Mouse (Mus musculus): ENCODE measurements around the gene Kif22. TPM values are rescaled to one million over a fixed set of nuclear protein-coding genes. Genes with fewer than 3 reads are reported as not detected.

The Kif22 gene
- polyA plus RNA-seq, 1 experiment from 2014 or later: 67.6 TPM

DNA sequence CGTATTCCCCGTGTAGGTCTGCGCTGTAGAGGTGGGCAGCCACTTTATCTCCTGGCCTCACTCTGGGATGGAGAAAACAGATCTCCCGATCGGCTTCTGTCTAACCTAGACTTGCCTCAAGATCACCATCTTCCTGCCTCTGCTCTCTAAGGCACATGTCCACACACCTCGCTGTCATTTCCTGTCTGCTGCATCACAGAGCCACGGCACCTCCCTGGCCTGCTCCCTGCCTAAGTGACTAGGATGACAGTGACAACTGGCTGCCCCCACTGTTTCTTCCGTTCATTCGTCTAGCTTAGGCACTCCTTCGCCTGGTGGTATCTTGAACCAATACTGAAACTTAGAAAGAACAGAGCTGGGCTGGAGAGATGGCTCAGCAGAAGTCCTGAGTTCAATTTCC, 42.7 kb downstream of the Kif22 start:
- Histone ChIP-seq H3K36me3 (no peaks in the 10 kb centered on the region), H3K9me3 (no peaks in the 10 kb centered on the region), H3K4me3 (no peak overlapping the region), H3K4me2 (replicated peaks) (no peak overlapping the region), H3K27ac (replicated peaks) (no peak overlapping the region), H3K27me3 (no peaks in the 10 kb centered on the region), H3K4me1 (no peaks in the 10 kb centered on the region), H3K9ac (replicated peaks) (no peak overlapping the region)
- no peak for ATAC-seq (replicated peaks)
- 91% methylated on average over 10 of the region's 10 CpGs for WGBS

DNA sequence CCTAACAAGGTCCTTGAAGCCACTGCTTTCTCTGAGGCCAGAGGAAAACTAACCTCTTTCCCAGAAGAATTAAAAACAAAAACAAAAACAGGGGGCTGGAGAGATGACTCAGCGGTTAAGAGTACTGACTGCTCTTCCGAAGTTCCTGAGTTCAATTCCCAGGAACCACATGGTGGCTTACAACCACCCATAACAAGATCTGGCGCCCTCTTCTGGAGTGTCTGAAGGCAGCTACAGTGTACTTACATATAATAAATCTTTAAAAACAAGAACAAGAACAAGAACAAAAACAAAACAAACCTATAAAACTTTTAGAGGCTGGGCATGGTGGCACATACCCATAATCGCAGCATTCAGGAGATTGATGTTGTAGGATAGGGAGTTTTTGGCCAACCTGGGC, 45.8 kb downstream of the Kif22 start:
- Histone ChIP-seq H3K9me3 (no peaks in the 10 kb centered on the region), H3K9ac (replicated peaks) (no peak overlapping the region), H3K4me3 (no peak overlapping the region), H3K27me3 (no peaks in the 10 kb centered on the region), H3K4me2 (replicated peaks) (no peak overlapping the region), H3K4me1 (no peaks in the 10 kb centered on the region), H3K36me3 (no peaks in the 10 kb centered on the region), H3K27ac (replicated peaks) (no peak overlapping the region)
- WGBS: 82% methylated on average over 4 of the region's 4 CpGs
- ATAC-seq (replicated peaks): no peak

DNA sequence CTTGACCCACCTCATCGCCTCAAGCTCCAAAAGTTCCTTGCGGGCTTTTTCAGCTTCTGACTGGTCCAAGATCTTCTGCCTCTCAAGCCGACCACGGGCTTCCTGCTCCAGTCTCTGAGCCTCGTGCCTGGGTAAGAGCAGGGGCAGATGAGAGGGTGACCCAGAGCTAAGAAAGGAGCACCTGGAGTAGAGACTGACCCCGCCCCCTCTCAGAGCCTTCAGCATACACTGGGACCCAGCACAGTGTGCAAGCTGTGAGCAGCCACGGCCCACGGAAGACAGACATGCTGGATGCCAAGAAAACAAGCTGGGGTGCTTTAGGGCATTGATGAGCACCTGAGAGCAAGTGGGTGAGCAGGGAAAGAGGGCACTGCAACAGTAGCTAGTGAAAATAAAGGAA, 53.5 kb downstream of the Kif22 start:
- Histone ChIP-seq H3K9ac (replicated peaks) (no peak overlapping the region), H3K27me3 (no peaks in the 10 kb centered on the region), H3K36me3 (no peaks in the 10 kb centered on the region), H3K27ac (replicated peaks) (no peak overlapping the region), H3K4me1 (no peaks in the 10 kb centered on the region), H3K4me2 (replicated peaks) (no peak overlapping the region), H3K9me3 (no peaks in the 10 kb centered on the region), H3K4me3 (no peak overlapping the region)
- ATAC-seq (replicated peaks): no peak
- 70% methylated on average over 8 of the region's 8 CpGs for WGBS

DNA sequence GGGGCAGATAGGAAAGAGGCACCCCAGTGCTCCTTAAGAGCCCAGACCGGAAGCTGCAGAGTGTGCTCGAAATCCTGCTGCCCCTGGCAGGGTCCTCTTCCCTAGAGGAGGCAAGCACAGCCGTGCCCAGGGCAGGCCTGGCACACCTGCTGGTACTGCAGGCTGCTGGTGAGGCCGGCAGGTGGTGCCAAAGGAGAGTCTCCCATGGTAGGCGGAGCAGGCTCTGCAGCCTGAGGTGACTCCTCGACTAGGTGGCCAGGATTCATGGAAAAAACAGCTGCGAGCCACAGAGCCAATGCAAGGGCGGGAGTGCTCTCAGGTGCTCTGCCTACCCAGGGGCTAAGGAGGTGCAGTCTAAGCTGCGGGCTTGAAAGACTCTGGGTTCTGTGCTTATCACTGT, 56.0 kb downstream of the Kif22 start:
- H3K4me2 ChIP-seq (replicated peaks): no peak overlapping the region
- no peaks in the 10 kb centered on the region for H3K4me1 ChIP-seq
- no peak for ATAC-seq (replicated peaks)
- H3K27ac ChIP-seq (replicated peaks): no peak overlapping the region
- H3K9me3 ChIP-seq: no peaks in the 10 kb centered on the region
- H3K4me3 ChIP-seq: no peak overlapping the region
- no peak overlapping the region for H3K9ac ChIP-seq (replicated peaks)
- peaks cover 3% of the 10 kb centered on the region; the same call in 1 of the 2 replicates for H3K36me3 ChIP-seq
- H3K27me3 ChIP-seq: no peaks in the 10 kb centered on the region
- 48% methylated on average over 9 of the region's 9 CpGs for WGBS

DNA sequence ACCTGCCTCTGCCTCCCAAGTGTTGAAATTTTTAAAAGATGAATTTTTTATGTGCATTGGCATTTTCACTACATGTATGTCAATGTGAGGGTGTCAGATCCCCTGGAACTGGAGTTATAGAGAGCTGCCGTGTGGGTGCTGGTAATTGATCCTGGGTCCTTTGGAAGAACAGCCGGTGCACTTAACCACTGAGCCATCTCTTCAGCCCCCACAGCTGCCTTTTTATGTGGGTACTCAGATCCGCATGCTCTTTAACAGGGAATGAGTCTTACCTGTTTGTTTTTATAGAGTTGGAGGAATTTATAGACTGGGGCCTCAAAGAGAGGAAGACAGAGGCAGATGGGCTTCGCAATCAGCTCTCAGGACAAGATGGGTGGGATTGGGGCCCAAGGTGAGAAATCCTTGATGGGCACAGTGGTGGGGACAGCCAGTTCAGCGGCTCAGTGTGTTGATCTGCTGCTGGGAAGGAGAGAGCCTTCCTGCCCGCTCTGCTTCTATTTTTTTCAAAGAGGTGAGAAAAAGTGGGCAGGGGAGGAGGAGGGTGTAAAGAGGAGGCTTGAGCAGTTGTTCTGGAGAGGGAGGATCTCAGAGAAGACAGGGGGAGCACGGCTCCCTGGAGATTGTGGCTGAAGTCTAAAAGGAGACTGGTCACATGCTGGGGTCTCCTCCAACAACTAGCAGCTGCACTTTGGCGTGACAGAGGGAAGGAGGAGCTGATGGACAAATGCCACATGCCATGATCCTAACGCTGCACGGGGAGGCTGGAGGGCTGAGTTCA, 57.4 kb downstream of the Kif22 start:
- no peak for ATAC-seq (replicated peaks)
- no peak overlapping the region for H3K27ac ChIP-seq (replicated peaks)
- H3K4me1 ChIP-seq: no peaks in the 10 kb centered on the region
- H3K4me3 ChIP-seq: no peak overlapping the region
- 68% methylated on average over 10 of the region's 10 CpGs for WGBS
- H3K36me3 ChIP-seq: peaks cover 13% of the 10 kb centered on the region
- H3K4me2 ChIP-seq (replicated peaks): no peak overlapping the region
- H3K9me3 ChIP-seq: no peaks in the 10 kb centered on the region
- no peaks in the 10 kb centered on the region for H3K27me3 ChIP-seq
- no peak overlapping the region for H3K9ac ChIP-seq (replicated peaks)

DNA sequence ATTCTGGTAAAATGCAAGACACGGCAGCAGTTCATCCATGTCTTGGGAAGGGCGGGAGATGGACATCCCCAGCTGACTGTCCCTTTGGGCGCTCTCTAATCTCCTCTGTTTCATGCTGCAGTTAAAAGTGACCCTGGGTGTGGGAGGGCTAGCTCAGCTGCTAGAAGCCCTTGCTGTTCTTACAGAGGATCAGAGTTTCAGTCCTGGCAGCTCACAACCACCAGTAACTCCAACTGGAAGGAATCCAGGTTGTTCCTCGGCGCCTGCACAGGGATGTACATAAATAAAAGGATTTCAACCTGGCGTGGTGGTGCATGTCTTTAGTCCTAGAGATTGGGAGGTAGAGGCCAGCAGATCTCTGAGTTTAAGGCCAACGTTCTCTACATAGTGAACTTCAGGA, 59.2 kb downstream of the Kif22 start:
- peaks cover 2% of the 10 kb centered on the region; the same call in 1 of the 2 replicates for H3K4me1 ChIP-seq
- no peak overlapping the region for H3K4me2 ChIP-seq (replicated peaks)
- WGBS: 77% methylated on average over 7 of the region's 7 CpGs
- H3K36me3 ChIP-seq: peaks cover 30% of the 10 kb centered on the region
- H3K27me3 ChIP-seq: no peaks in the 10 kb centered on the region
- no peak overlapping the region for H3K9ac ChIP-seq (replicated peaks)
- ATAC-seq (replicated peaks): no peak
- H3K9me3 ChIP-seq: no peaks in the 10 kb centered on the region
- H3K27ac ChIP-seq (replicated peaks): no peak overlapping the region
- no peak overlapping the region for H3K4me3 ChIP-seq

DNA sequence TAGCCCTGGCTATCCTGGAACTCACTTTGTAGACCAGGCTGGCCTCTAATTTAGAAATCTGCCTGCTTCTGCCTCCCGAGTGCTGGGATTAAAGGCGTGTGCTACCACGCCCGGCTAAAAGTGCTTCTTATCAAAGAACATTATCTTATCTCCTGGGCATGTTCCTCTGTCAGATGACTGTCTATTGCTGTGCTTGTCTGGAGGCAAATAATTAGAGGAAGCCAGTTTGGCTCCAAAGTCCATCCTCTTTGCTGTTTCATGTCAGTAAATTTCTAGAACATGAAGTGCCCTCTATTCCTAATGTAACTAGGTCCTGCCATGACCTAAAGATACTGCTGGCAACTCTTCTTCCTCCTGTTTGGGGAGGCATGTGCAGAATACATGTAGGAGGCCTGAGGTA, 60.2 kb downstream of the Kif22 start:
- ATAC-seq (replicated peaks): no peak
- H3K9ac ChIP-seq (replicated peaks): no peak overlapping the region
- 95% methylated on average over 4 of the region's 4 CpGs for WGBS

DNA sequence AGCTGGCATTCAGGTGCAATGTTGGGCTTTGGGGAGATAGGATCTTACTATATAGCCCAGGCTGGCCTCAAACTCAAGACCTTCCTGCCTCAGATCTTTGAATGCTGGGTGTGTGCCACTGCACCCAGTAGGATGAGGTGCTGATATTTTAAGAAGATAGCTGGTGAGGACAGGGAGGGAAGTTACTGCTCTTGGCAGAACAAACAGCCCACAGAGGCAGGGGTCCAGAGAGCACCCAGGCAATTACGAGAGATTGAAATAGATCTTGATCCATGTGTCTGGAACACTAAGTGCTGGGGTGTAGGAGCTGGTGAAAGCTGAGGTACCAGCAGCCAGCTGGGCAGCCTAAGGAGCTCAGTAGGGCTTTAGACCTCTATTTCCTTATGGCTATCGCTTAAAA, 60.7 kb downstream of the Kif22 start:
- WGBS: 91% methylated on average over 2 of the region's 2 CpGs
- no peaks in the 10 kb centered on the region for H3K9me3 ChIP-seq
- H3K4me1 ChIP-seq: peaks cover 15% of the 10 kb centered on the region
- peaks cover 32% of the 10 kb centered on the region for H3K36me3 ChIP-seq
- no peaks in the 10 kb centered on the region for H3K27me3 ChIP-seq
- no peak overlapping the region for H3K4me2 ChIP-seq (replicated peaks)
- no peak overlapping the region for H3K27ac ChIP-seq (replicated peaks)
- H3K4me3 ChIP-seq: no peak overlapping the region
- no peak overlapping the region for H3K9ac ChIP-seq (replicated peaks)
- no peak for ATAC-seq (replicated peaks)

More for the DNA sequence above, 60.2 kb downstream of the Kif22 start:
- Histone ChIP-seq H3K4me3 (no peak overlapping the region), H3K9me3 (no peaks in the 10 kb centered on the region), H3K36me3 (peaks cover 32% of the 10 kb centered on the region), H3K27ac (replicated peaks) (no peak overlapping the region), H3K4me2 (replicated peaks) (no peak overlapping the region), H3K27me3 (no peaks in the 10 kb centered on the region), H3K4me1 (peaks cover 12% of the 10 kb centered on the region)

DNA sequence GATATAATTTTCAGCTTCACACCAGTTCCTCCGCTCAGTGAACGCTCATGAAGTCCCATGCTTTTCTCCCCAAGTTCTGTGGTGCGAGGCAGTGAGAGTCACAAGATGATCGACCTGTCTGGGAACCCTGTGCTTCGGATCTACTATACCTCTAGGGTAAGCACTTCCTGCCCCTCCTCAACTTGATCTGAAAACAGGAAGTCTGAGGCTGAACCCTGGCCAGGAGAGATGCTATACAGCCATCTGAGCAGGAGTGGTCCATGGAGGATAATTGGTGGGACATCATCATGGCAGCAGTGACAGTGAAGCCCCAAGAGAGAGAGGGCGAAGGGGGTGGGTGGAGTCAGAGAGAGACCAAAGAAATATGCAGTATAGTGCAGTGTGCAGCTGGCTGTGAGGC, 63.4 kb downstream of the Kif22 start:
- H3K27me3 ChIP-seq: no peaks in the 10 kb centered on the region
- H3K9me3 ChIP-seq: no peaks in the 10 kb centered on the region
- ATAC-seq (replicated peaks): no peak
- no peak overlapping the region for H3K27ac ChIP-seq (replicated peaks)
- WGBS: 96% methylated on average over 6 of the region's 6 CpGs
- peaks cover 32% of the 10 kb centered on the region for H3K36me3 ChIP-seq
- H3K4me3 ChIP-seq: no peak overlapping the region
- H3K4me2 ChIP-seq (replicated peaks): no peak overlapping the region
- H3K4me1 ChIP-seq: peaks cover 20% of the 10 kb centered on the region
- H3K9ac ChIP-seq (replicated peaks): no peak overlapping the region

Small RNA genes within 50 kb of the gene (microRNA-seq; reads per million reads assigned to microRNA genes)
- not detected for gene Gm44343

Other genes starting within 250 kb of the Kif22 start
- gene Ppp4c, start 250.0 kb downstream of the Kif22 start, polyA plus RNA-seq (2015; fragmentation: Nextera tagmentation; extraction: Ambion mirVana): 215 TPM in 2 replicates
- 35.1 and 38.1 TPM in 2 replicates for gene Fam57b, start 244.8 kb downstream of the Kif22 start, polyA plus RNA-seq (2015; fragmentation: Nextera tagmentation; extraction: Ambion mirVana)
- not detected in 2 replicates for gene 4930451I11Rik, start 210.8 kb downstream of the Kif22 start, polyA plus RNA-seq (2015; fragmentation: Nextera tagmentation; extraction: Ambion mirVana)
- 9.0 and 9.1 TPM in 2 replicates for gene Doc2a, start 195.1 kb downstream of the Kif22 start, polyA plus RNA-seq (2015; fragmentation: Nextera tagmentation; extraction: Ambion mirVana)
- 30.7 and 31.8 TPM in 2 replicates for gene Hirip3, start 180.5 kb downstream of the Kif22 start, polyA plus RNA-seq (2015; fragmentation: Nextera tagmentation; extraction: Ambion mirVana)
- gene Ino80e, start 180.1 kb downstream of the Kif22 start, polyA plus RNA-seq (2015; fragmentation: Nextera tagmentation; extraction: Ambion mirVana): 86.2 and 98.8 TPM in 2 replicates
- 54.1 and 56.8 TPM in 2 replicates for gene Taok2, start 157.8 kb downstream of the Kif22 start, polyA plus RNA-seq (2015; fragmentation: Nextera tagmentation; extraction: Ambion mirVana)
- 36.2 and 38.6 TPM in 2 replicates for gene Tmem219, start 119.6 kb downstream of the Kif22 start, polyA plus RNA-seq (2015; fragmentation: Nextera tagmentation; extraction: Ambion mirVana)
- 132 and 136 TPM in 2 replicates for gene Kctd13, start 113.6 kb downstream of the Kif22 start, polyA plus RNA-seq (2015; fragmentation: Nextera tagmentation; extraction: Ambion mirVana)
- gene Asphd1, start 92.9 kb downstream of the Kif22 start, polyA plus RNA-seq (2015; fragmentation: Nextera tagmentation; extraction: Ambion mirVana): 5.6 and 6.9 TPM in 2 replicates
- 25.5 and 32.0 TPM in 2 replicates for gene Sez6l2, start 91.9 kb downstream of the Kif22 start, polyA plus RNA-seq (2015; fragmentation: Nextera tagmentation; extraction: Ambion mirVana)
- gene Cdipt, start 66.6 kb downstream of the Kif22 start, polyA plus RNA-seq (2015; fragmentation: Nextera tagmentation; extraction: Ambion mirVana): 104 and 105 TPM in 2 replicates
- 0.56 and 0.88 TPM in 2 replicates for gene Cdiptos, start 66.4 kb downstream of the Kif22 start, polyA plus RNA-seq (2015; fragmentation: Nextera tagmentation; extraction: Ambion mirVana)
- 3.0 and 3.5 TPM in 2 replicates for gene Mvp, start 27.9 kb downstream of the Kif22 start, polyA plus RNA-seq (2015; fragmentation: Nextera tagmentation; extraction: Ambion mirVana)
- not detected in 2 replicates for gene Pagr1b, start 26.0 kb downstream of the Kif22 start, polyA plus RNA-seq (2015; fragmentation: Nextera tagmentation; extraction: Ambion mirVana)
- 32.2 and 40.4 TPM in 2 replicates for gene Pagr1a, start 25.1 kb downstream of the Kif22 start, polyA plus RNA-seq (2015; fragmentation: Nextera tagmentation; extraction: Ambion mirVana)
- gene Gm42742, start 21.4 kb downstream of the Kif22 start, polyA plus RNA-seq (2015; fragmentation: Nextera tagmentation; extraction: Ambion mirVana): 67.9 and 75.6 TPM in 2 replicates
- gene Prrt2, start 21.3 kb downstream of the Kif22 start, polyA plus RNA-seq (2015; fragmentation: Nextera tagmentation; extraction: Ambion mirVana): 18.0 and 19.8 TPM in 2 replicates
- 79.3 and 84.0 TPM in 2 replicates for gene Maz, start 15.4 kb downstream of the Kif22 start, polyA plus RNA-seq (2015; fragmentation: Nextera tagmentation; extraction: Ambion mirVana)
- not detected in 2 replicates for gene Zg16, start 44.9 kb upstream of the Kif22 start, polyA plus RNA-seq (2015; fragmentation: Nextera tagmentation; extraction: Ambion mirVana)
- gene AI467606, start 48.9 kb upstream of the Kif22 start, polyA plus RNA-seq (2015; fragmentation: Nextera tagmentation; extraction: Ambion mirVana): 1.3 and 1.6 TPM in 2 replicates
- gene Qprt, start 79.8 kb upstream of the Kif22 start, polyA plus RNA-seq (2015; fragmentation: Nextera tagmentation; extraction: Ambion mirVana): 0.50 and 0.66 TPM in 2 replicates
- not detected in 2 replicates for gene Spn, start 95.4 kb upstream of the Kif22 start, polyA plus RNA-seq (2015; fragmentation: Nextera tagmentation; extraction: Ambion mirVana)
- 86.7 and 91.5 TPM in 2 replicates for gene Cd2bp2, start 153.6 kb upstream of the Kif22 start, polyA plus RNA-seq (2015; fragmentation: Nextera tagmentation; extraction: Ambion mirVana)
- 33.6 and 35.1 TPM in 2 replicates for gene Tbc1d10b, start 166.0 kb upstream of the Kif22 start, polyA plus RNA-seq (2015; fragmentation: Nextera tagmentation; extraction: Ambion mirVana)
- 6.1 and 6.3 TPM in 2 replicates for gene Mylpf, start 166.4 kb upstream of the Kif22 start, polyA plus RNA-seq (2015; fragmentation: Nextera tagmentation; extraction: Ambion mirVana)
- 70.7 and 71.5 TPM in 2 replicates for gene Zfp553, start 190.6 kb upstream of the Kif22 start, polyA plus RNA-seq (2015; fragmentation: Nextera tagmentation; extraction: Ambion mirVana)
- 21.8 and 27.8 TPM in 2 replicates for gene Sept1, start 190.7 kb upstream of the Kif22 start, polyA plus RNA-seq (2015; fragmentation: Nextera tagmentation; extraction: Ambion mirVana)
- 65.2 and 65.9 TPM in 2 replicates for gene Zfp771, start 201.8 kb upstream of the Kif22 start, polyA plus RNA-seq (2015; fragmentation: Nextera tagmentation; extraction: Ambion mirVana)
- 159 and 166 TPM in 2 replicates for gene Dctpp1, start 218.2 kb upstream of the Kif22 start, polyA plus RNA-seq (2015; fragmentation: Nextera tagmentation; extraction: Ambion mirVana)
- gene Sephs2, start 231.6 kb upstream of the Kif22 start, polyA plus RNA-seq (2015; fragmentation: Nextera tagmentation; extraction: Ambion mirVana): 48.7 and 49.5 TPM in 2 replicates

Measured in forebrain, embryonic 15.5 days (tissue).